In the genomic region with DNA sequence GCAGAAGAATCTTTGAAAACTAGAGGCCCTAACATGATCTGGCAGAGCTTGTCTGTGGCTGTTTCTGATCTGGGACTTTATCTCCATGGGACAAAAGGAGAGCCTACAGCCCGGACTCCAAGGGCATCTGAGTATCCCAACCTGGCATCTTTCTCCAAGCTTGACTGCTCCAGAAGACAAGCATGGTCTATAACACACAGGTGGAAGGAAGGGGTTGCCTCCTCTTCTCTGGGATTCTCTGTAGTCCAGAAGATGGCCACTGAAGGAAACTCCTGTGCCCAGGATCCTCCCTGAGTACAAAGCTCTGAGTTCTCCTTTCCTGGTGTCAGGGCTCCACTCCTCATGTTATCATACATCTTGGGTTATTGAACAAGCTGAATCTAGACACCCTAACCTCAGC, we compare ENCODE assay signal across 1 mouse cellular context.
TF ChIP-seq lines count a peak whose summit lies in the region.

No protein-coding gene starts in this region.

TF ChIP-seq in MEL, 35 proteins besides CTCF, POLR2A, EP300 and RAD21:
- no peak for TF ChIP-seq SIN3A (IDR thresholded peaks at IDR 0.05; ENCODE audit: low read length)
- peak; percentile 7; the same call in 1 of the 2 replicates for TF ChIP-seq GATA1 (IDR thresholded peaks at IDR 0.05; ENCODE audit: low read depth, low read length)
- TF ChIP-seq HCFC1 (IDR thresholded peaks at IDR 0.05; ENCODE audit: low read depth, low read length): 0 out of 2 replicates have a peak, but pooled peaks have one; percentile 16
- no peak for TF ChIP-seq GABPA (IDR thresholded peaks at IDR 0.05; ENCODE audit: low read depth, low read length)
- TF ChIP-seq ZNF384 (IDR thresholded peaks at IDR 0.05; ENCODE audit: low read depth, low read length): no peak
- 0 out of 2 replicates have a peak, but pooled peaks have one; percentile 12 for TF ChIP-seq TAL1 (IDR thresholded peaks at IDR 0.05; ENCODE audit: low read length)
- TF ChIP-seq ETS1 (IDR thresholded peaks at IDR 0.05; ENCODE audit: low read depth, low read length): 0 out of 2 replicates have a peak, but pooled peaks have one; percentile 26
